Mouse (Mus musculus): ENCODE data around the gene Dis3l2. TPM values are rescaled to one million over a fixed set of nuclear protein-coding genes. Genes with fewer than 3 reads are reported as not detected.

The Dis3l2 gene
- polyA plus RNA-seq, 1 experiment from 2014 or later: 23.2 TPM

DNA sequence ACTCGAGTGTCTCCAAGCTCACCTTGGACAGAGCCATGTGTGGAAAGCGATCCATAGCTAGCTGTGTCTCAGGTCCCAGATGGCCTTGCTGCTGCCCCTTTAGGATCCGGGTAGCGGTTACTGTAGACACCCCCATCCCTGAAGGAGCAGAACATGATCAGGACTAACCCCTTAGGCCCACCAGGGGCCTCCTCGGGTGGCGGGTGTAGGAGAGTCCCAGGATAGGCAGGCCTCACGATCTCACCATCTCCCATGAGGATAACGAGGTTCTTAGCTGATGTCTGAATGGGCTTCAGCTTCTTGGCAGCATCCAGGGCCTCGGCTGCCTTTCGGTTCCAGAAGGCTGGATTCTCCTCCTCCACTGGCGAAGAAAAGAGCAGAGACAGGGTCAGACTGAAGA lies 385.6 kb downstream of the Dis3l2 start:
- DNase-seq (ENCODE audit: low spot score): no peak
- no peak overlapping the region for H3K4me3 ChIP-seq
- H3K9me3 ChIP-seq: no peaks in the 10 kb centered on the region
- 0 out of 2 replicates have a peak, but pooled peaks cover 7% of the 10 kb centered on the region for H3K27me3 ChIP-seq (ENCODE audit: insufficient read depth, poor library complexity, severe bottlenecking)
- no peaks in the 10 kb centered on the region for H3K4me1 ChIP-seq
- no peaks in the 10 kb centered on the region for H3K36me3 ChIP-seq
- no peak overlapping the region for H3K27ac ChIP-seq
- WGBS: 85% methylated on average over 11 of the region's 11 CpGs

GRCm38 (mm10) chr1:87089828-87090227 lies 386.2 kb downstream of the Dis3l2 start, which contains the start of gene Alppl2:
TSS of gene Alppl2 (minus strand) at chr1:87089928.
- Histone ChIP-seq H3K36me3 (no peaks in the 10 kb centered on the region), H3K4me3 (no peak within 1 kb of the TSS), H3K9me3 (no peaks in the 10 kb centered on the region), H3K4me1 (no peaks in the 10 kb centered on the region), H3K27ac (no peak within 1 kb of the TSS), H3K27me3 (ENCODE audit: insufficient read depth, poor library complexity, severe bottlenecking) (0 out of 2 replicates have a peak, but pooled peaks cover 7% of the 10 kb centered on the region)
- no peak for DNase-seq (ENCODE audit: low spot score)
- 71% methylated on average over 4 of the region's 4 CpGs for WGBS

GRCm38 (mm10) chr1:87095642-87096041 lies 392.0 kb downstream of the Dis3l2 start:
- WGBS: 90% methylated on average over 8 of the region's 8 CpGs
- H3K9me3 ChIP-seq: no peaks in the 10 kb centered on the region
- H3K36me3 ChIP-seq: no peaks in the 10 kb centered on the region
- no peak overlapping the region for H3K27ac ChIP-seq
- DNase-seq (ENCODE audit: low spot score): peak; percentile 69
- peaks cover 28% of the 10 kb centered on the region for H3K27me3 ChIP-seq (ENCODE audit: insufficient read depth, poor library complexity, severe bottlenecking)
- no peak overlapping the region for H3K4me3 ChIP-seq
- peaks cover 14% of the 10 kb centered on the region; the same call in 1 of the 2 replicates for H3K4me1 ChIP-seq

DNA sequence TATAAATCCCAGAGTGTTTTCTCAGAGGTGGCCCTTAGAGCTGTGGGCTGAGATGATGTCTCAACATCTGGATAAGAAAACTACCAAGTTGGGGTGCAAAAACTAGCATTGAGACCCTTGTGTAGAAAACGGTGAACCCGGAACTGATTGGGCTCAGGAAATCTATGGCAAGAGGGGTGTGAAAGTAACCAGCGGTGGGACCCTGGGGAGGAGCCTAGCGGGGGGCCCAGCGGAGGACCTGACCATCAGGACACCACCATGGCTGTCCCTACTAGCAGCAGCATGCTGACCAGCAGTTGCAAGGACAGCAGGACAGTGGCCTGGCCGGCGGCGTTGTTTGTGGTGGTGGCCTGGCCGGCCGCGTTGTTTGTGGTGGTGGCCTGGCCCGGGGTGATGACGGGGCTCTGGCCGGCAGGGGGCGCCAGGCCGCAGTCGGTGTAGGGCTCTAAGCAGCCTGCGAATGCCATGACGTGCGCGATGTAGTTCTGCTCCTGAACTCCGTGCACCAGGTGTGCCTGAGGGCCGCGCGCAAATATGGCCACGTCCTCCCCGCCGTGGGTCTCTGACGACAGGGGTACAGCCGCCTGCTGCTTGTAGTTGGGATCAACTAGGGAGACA lies 394.9 kb downstream of the Dis3l2 start:
- H3K4me3 ChIP-seq: peak overlapping the region; percentile 36
- DNase-seq (ENCODE audit: low spot score): peak; percentile 76
- H3K27me3 ChIP-seq (ENCODE audit: insufficient read depth, poor library complexity, severe bottlenecking): peaks cover 28% of the 10 kb centered on the region
- H3K4me1 ChIP-seq: peaks cover 14% of the 10 kb centered on the region; the same call in 1 of the 2 replicates
- WGBS: 17% methylated on average over 30 of the region's 30 CpGs
- no peaks in the 10 kb centered on the region for H3K9me3 ChIP-seq
- no peaks in the 10 kb centered on the region for H3K36me3 ChIP-seq
- 0 out of 2 replicates have a peak overlapping the region, but pooled peaks have one; percentile 25 for H3K27ac ChIP-seq

Other genes starting within 250 kb of the Dis3l2 start
- 1,013 and 1,650 TPM in 2 replicates for gene Ptma, start 177.1 kb upstream of the Dis3l2 start, polyA plus RNA-seq (2016; fragmentation: Nextera tagmentation; extraction: Ambion mirVana)
- 69.7 and 73.6 TPM in 2 replicates for gene Pde6d, start 121.2 kb upstream of the Dis3l2 start, polyA plus RNA-seq (2016; fragmentation: Nextera tagmentation; extraction: Ambion mirVana)
- gene Cops7b, start 120.9 kb upstream of the Dis3l2 start, polyA plus RNA-seq (2016; fragmentation: Nextera tagmentation; extraction: Ambion mirVana): 41.3 and 45.9 TPM in 2 replicates
- gene Nppc, start 33.2 kb upstream of the Dis3l2 start, polyA plus RNA-seq (2016; fragmentation: Nextera tagmentation; extraction: Ambion mirVana): 0.37 and 0.38 TPM in 2 replicates

Data from heart, embryonic 10.5 days (tissue).